Mouse (Mus musculus) adrenal gland, postnatal 10 days (tissue): Measurements from ENCODE around the gene Mettl7b. TPM values are rescaled to one million over a fixed set of nuclear protein-coding genes. Genes with fewer than 3 reads are reported as not detected.

ENCODE experiments used
- DNase-seq: peaks from one replicate; pipeline ENCODE4 v3.0.0; 2021; ENCODE audit warnings: mixed read lengths
- total RNA-seq, 2 experiments: library from RNA; stranded (reverse); gene quantifications; 2 replicates each; pipeline ENCODE4 v1.2.3; 2021

Mettl7b gene
- total RNA-seq, 2 experiments from 2014 or later, result 17.2 to 32.9 TPM

DNA sequence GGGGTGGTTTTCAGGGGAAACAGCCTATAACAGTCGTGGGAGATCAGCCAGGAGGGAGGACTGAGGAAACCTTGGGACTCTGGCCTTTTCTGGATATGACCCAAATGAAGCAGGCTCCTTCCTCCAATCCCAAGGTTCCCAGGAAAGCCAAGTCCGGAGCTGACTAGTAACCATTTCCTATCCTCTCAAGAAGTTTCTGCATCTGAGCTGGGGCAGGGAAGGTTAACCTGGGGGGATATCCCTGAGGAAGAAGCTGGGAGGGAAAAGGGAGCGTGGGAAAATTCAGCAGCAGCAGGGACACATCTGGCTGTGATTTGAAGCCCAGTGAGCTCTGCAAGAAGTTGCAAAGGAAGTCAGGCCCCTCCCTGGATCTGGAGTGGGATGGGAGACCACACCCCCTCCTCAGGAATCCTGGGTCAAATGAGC is 40.0 kb downstream of the Mettl7b start:
- DNase-seq, result no peak

DNA sequence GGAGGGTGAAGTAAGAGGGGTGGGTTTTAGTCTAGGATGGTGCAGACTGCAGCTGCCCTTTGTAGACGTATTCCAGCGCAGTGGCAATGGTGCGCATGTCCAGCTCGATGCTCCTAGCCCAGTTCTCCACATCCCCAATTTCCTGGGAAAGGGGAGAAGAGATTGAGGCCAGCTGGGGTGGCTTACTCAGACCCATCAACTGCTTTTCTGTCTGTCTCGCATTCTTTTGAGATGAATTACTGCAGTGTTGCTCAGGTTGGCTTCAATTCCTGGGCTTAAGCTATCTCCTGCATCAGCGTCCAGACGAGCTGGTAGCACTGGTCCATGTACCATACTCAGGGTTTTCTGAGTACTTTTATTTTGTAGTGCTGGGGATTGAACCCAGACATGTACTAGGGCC is 40.8 kb downstream of the Mettl7b start:
- no peak for DNase-seq

DNA sequence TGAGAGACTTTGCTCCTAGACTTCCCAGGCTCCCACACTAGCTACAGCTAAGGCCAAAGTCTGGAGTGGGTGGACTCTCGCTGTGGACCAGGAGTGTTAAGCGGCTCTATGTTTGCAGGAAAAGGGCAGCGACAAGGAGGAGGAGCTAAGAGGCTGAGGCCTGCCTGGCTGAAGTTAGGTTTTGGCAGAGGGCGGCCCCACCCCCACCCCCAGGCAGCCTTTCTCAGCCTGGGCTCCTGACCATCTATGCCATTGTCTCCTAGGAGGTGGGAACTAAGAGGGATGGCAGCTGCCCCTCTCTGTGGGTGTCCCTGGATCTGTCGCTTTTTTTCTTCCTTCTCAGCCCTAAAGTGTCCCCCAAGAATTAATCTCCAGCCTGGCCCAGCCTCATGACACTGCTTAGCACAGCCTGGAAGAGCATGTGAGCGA is 41.6 kb downstream of the Mettl7b start:
- no peak for DNase-seq

DNA sequence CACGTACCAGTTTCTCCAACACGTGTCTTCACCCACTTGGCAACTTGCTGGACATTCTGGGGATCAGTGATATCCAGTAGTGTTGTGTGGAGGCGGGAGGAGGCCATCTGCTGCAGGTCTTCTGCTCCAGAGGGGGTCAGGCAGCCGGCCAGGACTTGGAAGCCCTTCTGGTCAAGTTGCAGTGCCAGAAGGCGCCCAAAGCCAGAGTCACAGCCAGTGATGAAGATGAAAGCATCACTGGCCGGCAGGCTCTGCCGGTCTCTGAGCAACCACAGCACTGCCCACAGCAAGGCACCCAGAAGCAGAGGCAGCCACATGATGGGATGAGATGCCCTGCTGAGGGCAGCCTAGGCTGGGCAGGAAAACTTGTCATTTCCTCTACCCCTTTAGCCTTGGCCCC is 42.5 kb downstream of the Mettl7b start:
- no peak for DNase-seq

DNA sequence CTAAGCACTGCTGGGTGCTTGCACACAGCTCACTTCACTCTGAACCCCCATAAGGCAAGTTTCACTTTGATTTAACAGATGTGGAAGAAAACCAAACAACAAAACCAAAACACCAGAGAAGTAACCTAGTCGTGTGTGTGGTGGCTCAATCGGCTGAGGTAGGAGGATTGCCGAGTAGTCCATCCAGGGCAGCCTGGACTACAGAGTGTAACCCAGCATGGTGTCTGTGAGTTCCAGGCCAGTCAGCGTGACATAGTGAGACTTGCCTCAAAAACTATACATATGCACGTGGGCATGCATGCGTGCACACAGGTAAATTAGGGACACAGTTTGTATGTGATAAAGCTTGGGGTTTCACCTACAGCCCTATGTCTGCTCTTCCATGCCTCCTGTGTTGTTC is 43.4 kb downstream of the Mettl7b start:
- DNase-seq, result no peak

DNA sequence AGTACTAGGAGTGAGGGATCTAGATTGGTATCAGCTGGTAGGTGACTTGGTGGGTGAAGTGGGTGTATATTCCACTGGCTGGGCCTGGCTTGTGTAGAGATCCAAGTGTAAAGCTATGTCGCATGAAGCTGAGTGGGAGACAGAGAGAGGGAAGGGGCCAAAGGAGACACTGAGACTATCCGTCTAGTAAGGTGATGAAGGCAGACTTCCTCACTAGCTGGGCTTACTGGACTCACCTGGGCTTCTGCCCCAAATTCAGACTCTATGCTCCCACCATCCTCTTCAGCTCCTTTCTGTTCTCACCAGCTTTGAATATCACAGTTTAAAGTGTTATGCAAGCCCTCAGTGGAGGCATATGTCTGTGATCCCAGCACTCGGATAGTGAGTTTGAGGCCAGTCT is 44.1 kb downstream of the Mettl7b start:
- DNase-seq, result no peak

DNA sequence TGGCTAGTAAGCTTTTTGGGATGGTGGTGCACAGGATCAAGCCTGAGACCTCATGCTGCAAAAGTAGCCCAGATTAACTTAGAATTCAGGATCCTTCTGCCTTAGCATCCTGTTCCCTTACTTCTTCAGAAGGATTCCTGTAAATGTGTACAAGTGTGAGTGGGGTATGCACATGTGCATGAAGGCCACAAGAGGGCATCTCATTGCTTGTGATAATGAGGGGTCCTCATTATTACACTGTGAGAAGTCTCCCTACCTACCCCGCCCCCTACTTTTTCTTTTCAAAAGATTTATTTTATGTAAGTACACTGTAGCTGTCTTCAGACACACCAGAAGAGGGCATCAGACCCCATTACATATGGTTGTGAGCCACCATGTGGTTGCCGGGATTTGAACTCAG is 45.2 kb downstream of the Mettl7b start:
- no peak for DNase-seq

DNA sequence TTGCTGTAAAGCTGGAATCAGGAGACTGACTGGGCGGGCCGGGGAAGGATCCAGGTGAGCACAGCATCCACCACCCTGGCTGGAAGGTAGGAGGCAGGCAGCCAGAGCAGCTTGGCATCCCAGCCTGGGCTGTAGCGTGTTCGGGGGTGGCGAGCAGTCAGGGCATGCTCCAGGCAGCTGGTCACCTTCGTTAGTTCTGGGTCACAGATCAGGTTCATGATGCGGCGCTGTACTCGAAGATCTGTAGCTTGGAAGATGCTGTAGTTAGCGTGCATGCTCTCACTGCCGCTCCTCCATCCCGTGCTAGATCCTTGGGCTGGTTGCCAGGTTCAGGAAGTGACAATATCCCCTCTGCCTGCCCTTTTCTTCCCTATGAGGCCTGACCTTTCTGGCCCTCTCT is 47.1 kb downstream of the Mettl7b start:
- DNase-seq, result no peak

DNA sequence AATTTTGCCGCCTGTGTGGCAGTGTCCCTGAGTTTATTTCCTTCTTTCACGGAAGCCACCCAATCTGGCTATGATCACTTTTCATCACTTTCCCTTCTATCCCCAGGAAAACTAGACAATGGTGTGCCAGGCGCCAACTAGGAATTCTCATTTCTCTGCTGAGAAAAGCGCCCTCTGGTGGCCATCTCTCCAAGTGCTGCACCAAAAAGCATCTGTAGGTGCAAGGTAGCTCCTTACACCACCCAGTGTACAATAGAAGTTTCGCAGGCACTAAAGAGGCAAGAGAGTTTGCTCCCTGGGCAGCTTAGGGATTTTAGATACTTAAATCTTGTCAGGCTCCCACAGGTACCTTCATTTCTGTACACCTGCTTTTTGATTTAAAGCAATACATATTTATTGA is 47.6 kb downstream of the Mettl7b start:
- peak; percentile 93 for DNase-seq

DNA sequence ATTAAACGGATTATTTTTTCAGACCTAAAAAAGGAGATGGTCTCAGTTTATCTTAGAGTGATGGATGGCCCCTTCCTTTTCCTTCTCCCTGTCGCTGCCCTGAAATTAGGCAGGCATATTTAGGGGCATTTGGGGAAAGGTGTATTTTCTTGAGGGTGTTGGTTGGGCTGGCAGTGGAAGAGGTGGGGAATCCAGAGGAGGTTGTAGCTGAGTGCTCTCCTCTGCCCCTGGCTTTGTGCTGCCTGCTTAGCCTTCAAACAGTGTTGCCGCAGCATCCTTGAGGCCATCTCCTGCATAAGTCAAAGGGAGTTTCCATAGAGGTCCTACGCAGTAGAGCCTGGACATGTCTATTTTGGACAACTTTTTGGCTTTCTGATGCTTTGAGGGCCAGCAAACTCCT is 48.0 kb downstream of the Mettl7b start:
- DNase-seq, result no peak

DNA sequence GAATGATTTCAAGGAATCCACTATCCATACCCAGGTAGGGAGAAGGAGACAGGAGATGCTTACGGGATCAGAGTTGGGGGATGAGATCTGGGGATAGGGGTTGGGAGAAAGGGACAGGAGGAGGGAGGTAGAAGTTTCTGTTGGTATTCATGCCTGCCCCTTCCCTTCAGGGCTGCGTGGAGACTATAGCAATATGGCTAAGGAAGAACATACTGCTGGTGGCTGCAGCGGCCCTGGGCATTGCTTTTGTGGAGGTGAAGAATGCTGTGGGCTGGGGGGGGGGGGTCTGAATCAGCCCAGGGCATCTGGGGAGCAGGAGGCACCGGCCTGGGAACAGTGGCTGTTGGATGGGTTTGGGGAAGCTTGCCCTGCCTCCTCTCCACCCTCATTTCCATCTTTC is 48.5 kb downstream of the Mettl7b start:
- no peak for DNase-seq

DNA sequence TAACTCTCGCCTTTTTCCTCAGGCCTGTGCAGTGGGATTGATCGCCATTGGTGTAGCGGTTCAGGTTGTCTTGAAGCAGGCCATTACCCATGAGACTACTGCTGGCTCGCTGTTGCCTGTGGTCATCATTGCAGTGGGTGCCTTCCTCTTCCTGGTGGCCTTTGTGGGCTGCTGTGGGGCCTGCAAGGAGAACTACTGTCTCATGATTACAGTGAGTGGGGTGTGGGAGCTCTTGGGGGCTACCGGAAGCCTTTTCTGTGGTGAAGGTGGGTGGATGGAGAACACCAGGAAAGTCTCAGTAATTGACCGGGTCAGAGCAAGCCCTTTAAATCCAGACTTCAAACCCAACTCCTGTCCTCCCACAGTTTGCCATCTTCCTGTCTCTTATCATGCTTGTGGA is 49.4 kb downstream of the Mettl7b start:
- no peak for DNase-seq

DNA sequence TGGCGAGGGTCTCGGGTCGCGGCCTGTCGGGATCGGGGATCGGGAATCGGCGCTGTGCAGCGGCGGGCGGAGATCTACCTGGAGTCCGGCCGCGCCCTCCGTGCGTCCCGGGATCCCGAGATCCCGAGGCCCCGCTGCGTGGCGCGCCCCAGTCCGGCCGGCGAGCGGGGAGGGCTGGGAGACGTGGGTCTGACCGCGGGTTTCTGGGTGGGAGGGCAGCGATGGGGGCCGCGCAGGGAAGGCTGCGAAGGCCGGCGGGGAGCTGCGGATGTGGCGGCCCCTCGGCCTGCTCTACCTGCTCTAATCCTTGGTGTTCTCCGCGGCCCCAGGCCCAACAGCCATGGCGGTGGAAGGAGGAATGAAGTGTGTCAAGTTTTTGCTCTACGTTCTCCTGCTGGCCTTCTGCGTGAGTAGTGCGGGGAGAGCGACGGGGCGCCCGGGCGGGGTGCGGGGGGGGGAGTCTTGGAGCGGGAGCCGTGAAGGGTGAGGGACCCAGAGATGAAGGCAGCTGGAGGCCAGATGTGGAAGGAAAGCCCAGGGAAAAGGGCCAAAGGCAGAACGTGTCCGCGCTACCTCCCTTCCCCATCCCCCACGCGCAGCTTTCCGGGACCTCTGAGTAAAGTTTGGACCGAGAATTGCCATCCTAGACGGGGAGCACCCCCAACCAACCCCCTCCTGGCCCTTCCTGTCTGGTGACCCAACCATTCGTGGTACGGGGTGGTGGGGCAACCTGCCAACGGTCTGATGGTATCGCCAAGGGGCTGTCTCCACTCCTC is 50.5 kb downstream of the Mettl7b start:
- peak; percentile 70 for DNase-seq

DNA sequence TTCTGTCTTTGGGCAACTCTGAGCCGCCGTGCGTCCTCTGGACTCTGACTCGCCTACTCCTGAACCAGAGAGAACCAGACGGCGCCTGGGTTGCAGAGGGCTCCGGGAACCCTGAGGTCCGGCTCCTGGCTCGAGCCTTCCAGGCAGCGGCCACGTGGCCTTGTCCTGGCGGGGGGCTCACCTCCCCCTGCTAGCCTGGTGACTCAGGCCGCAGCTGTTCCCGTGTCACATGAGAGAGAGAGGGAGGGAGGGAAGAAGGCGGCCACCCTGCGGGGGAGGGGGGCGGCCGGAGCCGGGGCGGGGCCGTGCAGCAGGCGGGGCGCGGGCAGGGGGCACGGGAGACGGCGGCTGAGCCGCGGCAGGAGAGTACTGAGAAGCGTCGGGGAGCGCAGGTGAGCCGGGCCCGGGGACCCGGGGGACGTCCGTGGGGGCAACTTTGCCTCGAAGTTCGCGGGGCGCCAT is 51.2 kb downstream of the Mettl7b start:
- DNase-seq, result peak; percentile 91

DNA sequence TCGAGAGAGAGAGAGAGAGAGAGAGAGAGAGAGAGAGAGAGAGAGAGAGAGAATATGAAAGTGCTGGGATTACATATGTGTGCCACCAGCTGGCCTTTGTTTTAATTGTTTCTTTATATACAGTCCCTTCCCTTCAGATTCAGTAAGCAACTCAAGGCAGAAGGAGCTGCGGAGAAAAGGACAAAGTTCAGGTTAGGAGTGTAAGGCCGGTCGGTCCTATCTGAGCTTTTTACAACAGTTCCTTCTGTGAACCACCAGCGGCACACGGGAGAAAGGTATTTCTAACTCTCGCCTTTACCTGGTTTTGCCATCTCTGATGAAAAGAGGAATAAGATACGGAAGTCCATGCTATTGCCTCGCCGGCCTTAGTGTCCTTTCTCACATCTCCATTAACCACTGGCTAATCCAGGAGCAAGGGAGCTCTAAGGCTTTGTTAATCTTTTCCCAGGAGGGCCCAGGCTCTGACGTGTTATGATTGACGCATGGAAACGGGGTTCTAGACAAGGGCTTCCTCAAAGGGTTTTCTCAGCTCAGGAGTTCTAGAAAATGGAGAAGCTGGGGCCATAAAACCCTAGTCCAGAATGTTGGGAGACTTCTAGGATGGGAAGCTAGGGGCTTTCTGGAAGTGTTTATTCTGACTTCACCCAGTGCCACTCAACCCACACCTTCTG is 51.9 kb downstream of the Mettl7b start:
- no peak for DNase-seq

Other genes with a start within 250 kb of the Mettl7b start
- gene Dgka, start 216.1 kb downstream of the Mettl7b start, total RNA-seq, result 10 to 100 TPM; 16.2 to 17.2 TPM
- 10 to 100 TPM; 24.3 to 26.3 TPM for gene Pym1, start 213.1 kb downstream of the Mettl7b start, total RNA-seq
- 10 to 100 TPM; 22.1 to 23.9 TPM for gene Mmp19, start 170.1 kb downstream of the Mettl7b start, total RNA-seq
- 10 to 100 TPM; 57.7 to 64.9 TPM for gene Dnajc14, start 156.9 kb downstream of the Mettl7b start, total RNA-seq
- 10 to 100 TPM; 11.0 to 14.1 TPM for gene Tmem198b, start 156.6 kb downstream of the Mettl7b start, total RNA-seq
- 10 to 100 TPM; 52.0 to 55.0 TPM for gene Sarnp, start 143.7 kb downstream of the Mettl7b start, total RNA-seq
- 10 to 100 TPM; 28.3 to 30.2 TPM for gene Ormdl2, start 139.3 kb downstream of the Mettl7b start, total RNA-seq
- 1 to 10 TPM; 3.0 to 4.5 TPM for gene Gdf11, start 69.3 kb downstream of the Mettl7b start, total RNA-seq
- gene Cd63, start 60.0 kb downstream of the Mettl7b start, total RNA-seq, result 100 to 1,000 TPM; 243 to 263 TPM
- 10 to 100 TPM; 16.4 to 22.8 TPM for gene Rdh5, start 38.1 kb downstream of the Mettl7b start, total RNA-seq
- gene Bloc1s1, start 37.0 kb downstream of the Mettl7b start, total RNA-seq, result 100 to 1,000 TPM; 216 to 240 TPM
- 10 to 100 TPM; 24.4 to 36.7 TPM for gene Itga7, start 27.2 kb downstream of the Mettl7b start, total RNA-seq
- gene Olfr9, start 28.4 kb upstream of the Mettl7b start, total RNA-seq, result not detected
- not detected for gene Olfr763, start 49.8 kb upstream of the Mettl7b start, total RNA-seq
- gene Olfr764-ps1, start 78.9 kb upstream of the Mettl7b start, total RNA-seq, result not detected
- not detected for gene Olfr765, start 89.0 kb upstream of the Mettl7b start, total RNA-seq
- not detected for gene Olfr766-ps1, start 108.0 kb upstream of the Mettl7b start, total RNA-seq
- gene Olfr767, start 121.9 kb upstream of the Mettl7b start, total RNA-seq, result not detected
- not detected for gene Olfr768, start 138.4 kb upstream of the Mettl7b start, total RNA-seq
- not detected for gene Olfr769, start 156.9 kb upstream of the Mettl7b start, total RNA-seq
- gene Olfr770, start 178.0 kb upstream of the Mettl7b start, total RNA-seq, result not detected
- not detected for gene Olfr771, start 203.8 kb upstream of the Mettl7b start, total RNA-seq
- gene Olfr772, start 216.9 kb upstream of the Mettl7b start, total RNA-seq, result not detected
- not detected for gene Olfr773, start 226.4 kb upstream of the Mettl7b start, total RNA-seq